Mouse (Mus musculus) forebrain, embryonic 10.5 days (tissue): ENCODE results near the gene Mindy1. TPM values are rescaled to one million over a fixed set of nuclear protein-coding genes. Genes with fewer than 3 reads are reported as not detected.

ENCODE experiments used
- DNase-seq: peaks from one replicate; pipeline ENCODE4 v3.0.0-alpha.2; 2017; ENCODE audit warnings: low spot score; ENCODE audit errors: extremely low spot score
- H3K27ac ChIP-seq: fragments of 300-500 bp; sonication (generic); 2 replicates; pipeline ENCODE4 v1.5.1; 2016; ENCODE audit warnings: mild to moderate bottlenecking
- H3K27me3 ChIP-seq: fragments of 300-500 bp; sonication (generic); 2 replicates; pipeline ENCODE4 v1.6.1; 2016; ENCODE audit warnings: mild to moderate bottlenecking; ENCODE audit not compliant: poor library complexity, severe bottlenecking
- H3K36me3 ChIP-seq: fragments of 300-500 bp; sonication (generic); replicated peaks from 2 replicates; pipeline ENCODE4 v1.6.1; 2016; ENCODE audit warnings: mild to moderate bottlenecking, moderate library complexity
- H3K4me1 ChIP-seq: fragments of 300-500 bp; sonication (generic); 2 replicates; pipeline ENCODE4 v1.6.1; 2016
- H3K4me3 ChIP-seq: fragments of 300-500 bp; sonication (generic); 2 replicates; pipeline ENCODE4 v1.5.1; 2016; ENCODE audit warnings: mild to moderate bottlenecking, moderate library complexity
- H3K9me3 ChIP-seq: fragments of 300-500 bp; sonication (generic); 2 replicates; pipeline ENCODE4 v1.6.1; 2016; ENCODE audit warnings: mild to moderate bottlenecking, moderate library complexity
- WGBS: fragments of 180-500 bp; shearing (Covaris S2); methylation state at CpG from one replicate; pipeline ENCODE4 v1.1.7; 2016; 5-methylcytosine and 5-hydroxymethylcytosine counted together
- polyA plus RNA-seq: library from polyadenylated mRNA; unstranded; fragments of >200 nt; fragmentation: Nextera tagmentation; extraction: Ambion mirVana; gene quantifications from 2 replicates; pipeline ENCODE4 v1.2.1, GENCODE M21; 2016

The Mindy1 gene
- polyA plus RNA-seq: 27.2 and 27.9 TPM in 2 replicates

- Histone ChIP-seq H3K36me3 (0 out of 2 replicates have a peak, but pooled peaks cover 3% of the 10 kb centered on the region), H3K27me3 (no peaks in the 10 kb centered on the region), H3K4me3 (peak within 1 kb of the TSS; percentile 71), H3K27ac (peak within 1 kb of the TSS; percentile 94), H3K4me1 (peaks cover 33% of the 10 kb centered on the region), H3K9me3 (no peaks in the 10 kb centered on the region)
- WGBS: under 1% methylated on average over 53 of the region's 53 CpGs
- peak; percentile 97 for DNase-seq
Observed at GRCm38 (mm10) chr3:95281216-95282126, at the start of gene Mindy1, which contains the start of gene Prune1. TSS of gene Mindy1 (plus strand) at chr3:95281345. TSS of gene Prune1 (minus strand) at chr3:95282076.

GRCm38 (mm10) chr3:95232771-95233170, 48.4 kb upstream of the Mindy1 start:
- H3K4me1 ChIP-seq: peaks cover 50% of the 10 kb centered on the region
- no peak overlapping the region for H3K27ac ChIP-seq
- H3K4me3 ChIP-seq: no peak overlapping the region
- DNase-seq: no peak
- H3K36me3 ChIP-seq: peaks cover 67% of the 10 kb centered on the region
- H3K27me3 ChIP-seq: no peaks in the 10 kb centered on the region
- H3K9me3 ChIP-seq: no peaks in the 10 kb centered on the region
- WGBS: 91% methylated on average over 7 of the region's 7 CpGs

GRCm38 (mm10) chr3:95233303-95233980, 47.7 kb upstream of the Mindy1 start:
- peaks cover 74% of the 10 kb centered on the region for H3K36me3 ChIP-seq
- no peaks in the 10 kb centered on the region for H3K27me3 ChIP-seq
- 93% methylated on average over 16 of the region's 16 CpGs for WGBS
- 0 out of 2 replicates have a peak, but pooled peaks cover 3% of the 10 kb centered on the region for H3K9me3 ChIP-seq
- no peak overlapping the region for H3K4me3 ChIP-seq
- peaks cover 50% of the 10 kb centered on the region for H3K4me1 ChIP-seq
- H3K27ac ChIP-seq: no peak overlapping the region
- no peak for DNase-seq

- Histone ChIP-seq H3K27me3 (no peaks in the 10 kb centered on the region), H3K4me3 (peak overlapping the region; percentile 10; the same call in 1 of the 2 replicates), H3K27ac (no peak overlapping the region), H3K9me3 (0 out of 2 replicates have a peak, but pooled peaks cover 3% of the 10 kb centered on the region), H3K4me1 (peaks cover 37% of the 10 kb centered on the region), H3K36me3 (peaks cover 84% of the 10 kb centered on the region)
- 60% methylated on average over 23 of the region's 23 CpGs for WGBS
- DNase-seq: no peak
Observed at GRCm38 (mm10) chr3:95235386-95236301, 45.5 kb upstream of the Mindy1 start.

GRCm38 (mm10) chr3:95237541-95238099, 43.5 kb upstream of the Mindy1 start:
- no peak overlapping the region for H3K4me3 ChIP-seq
- H3K27ac ChIP-seq: no peak overlapping the region
- DNase-seq: no peak
- no peaks in the 10 kb centered on the region; the same call in 1 of the 2 replicates for H3K27me3 ChIP-seq
- WGBS: 92% methylated on average over 8 of the region's 8 CpGs
- H3K9me3 ChIP-seq: 0 out of 2 replicates have a peak, but pooled peaks cover 3% of the 10 kb centered on the region
- H3K36me3 ChIP-seq: peaks cover 67% of the 10 kb centered on the region
- peaks cover 27% of the 10 kb centered on the region for H3K4me1 ChIP-seq

- Histone ChIP-seq H3K27ac (no peak overlapping the region), H3K4me3 (no peak overlapping the region), H3K9me3 (0 out of 2 replicates have a peak, but pooled peaks cover 3% of the 10 kb centered on the region), H3K27me3 (no peaks in the 10 kb centered on the region; the same call in 1 of the 2 replicates), H3K36me3 (peaks cover 53% of the 10 kb centered on the region), H3K4me1 (peaks cover 27% of the 10 kb centered on the region)
- WGBS: 86% methylated on average over 6 of the region's 6 CpGs
- DNase-seq: no peak
Observed at GRCm38 (mm10) chr3:95239022-95239421, 42.1 kb upstream of the Mindy1 start.

- Histone ChIP-seq H3K36me3 (peaks cover 44% of the 10 kb centered on the region), H3K4me1 (peaks cover 19% of the 10 kb centered on the region), H3K27me3 (no peaks in the 10 kb centered on the region; the same call in 1 of the 2 replicates), H3K27ac (no peak overlapping the region), H3K4me3 (no peak overlapping the region), H3K9me3 (0 out of 2 replicates have a peak, but pooled peaks cover 3% of the 10 kb centered on the region)
- DNase-seq: no peak
- WGBS: 89% methylated on average over 12 of the region's 12 CpGs
Observed at GRCm38 (mm10) chr3:95239971-95240370, 41.2 kb upstream of the Mindy1 start.

GRCm38 (mm10) chr3:95240900-95241299, 40.2 kb upstream of the Mindy1 start:
- 27% methylated on average over 17 of the region's 17 CpGs for WGBS
- peak overlapping the region; percentile 56; the same call in 1 of the 2 replicates for H3K27ac ChIP-seq
- 0 out of 2 replicates have a peak overlapping the region, but pooled peaks have one; percentile 9 for H3K4me3 ChIP-seq
- H3K9me3 ChIP-seq: 0 out of 2 replicates have a peak, but pooled peaks cover 3% of the 10 kb centered on the region
- peaks cover 43% of the 10 kb centered on the region for H3K36me3 ChIP-seq
- peaks cover 10% of the 10 kb centered on the region for H3K4me1 ChIP-seq
- no peak for DNase-seq
- no peaks in the 10 kb centered on the region; the same call in 1 of the 2 replicates for H3K27me3 ChIP-seq

GRCm38 (mm10) chr3:95241498-95241897, 39.6 kb upstream of the Mindy1 start, which contains the start of gene Gm128:
TSS of gene Gm128 (minus strand) at chr3:95241598.
- Histone ChIP-seq H3K4me1 (peaks cover 7% of the 10 kb centered on the region), H3K27ac (peak within 1 kb of the TSS; percentile 56; the same call in 1 of the 2 replicates), H3K27me3 (no peaks in the 10 kb centered on the region; the same call in 1 of the 2 replicates), H3K4me3 (0 out of 2 replicates have a peak within 1 kb of the TSS, but pooled peaks have one; percentile 9), H3K9me3 (0 out of 2 replicates have a peak, but pooled peaks cover 3% of the 10 kb centered on the region), H3K36me3 (peaks cover 37% of the 10 kb centered on the region)
- WGBS: 79% methylated on average over 7 of the region's 7 CpGs
- DNase-seq: no peak

GRCm38 (mm10) chr3:95243086-95243485, 38.1 kb upstream of the Mindy1 start:
- WGBS: 86% methylated on average over 2 of the region's 2 CpGs
- 0 out of 2 replicates have a peak, but pooled peaks cover under 1% of the 10 kb centered on the region for H3K9me3 ChIP-seq
- DNase-seq: no peak
- no peaks in the 10 kb centered on the region; the same call in 1 of the 2 replicates for H3K27me3 ChIP-seq
- no peak overlapping the region for H3K4me3 ChIP-seq
- H3K4me1 ChIP-seq: peaks cover 7% of the 10 kb centered on the region
- H3K27ac ChIP-seq: no peak overlapping the region
- peaks cover 23% of the 10 kb centered on the region for H3K36me3 ChIP-seq

- no peak overlapping the region for H3K4me3 ChIP-seq
- H3K27ac ChIP-seq: no peak overlapping the region
- no peaks in the 10 kb centered on the region for H3K9me3 ChIP-seq
- peaks cover 10% of the 10 kb centered on the region for H3K36me3 ChIP-seq
- WGBS: 88% methylated on average over 5 of the region's 5 CpGs
- no peaks in the 10 kb centered on the region for H3K4me1 ChIP-seq
- no peak for DNase-seq
- no peaks in the 10 kb centered on the region; the same call in 1 of the 2 replicates for H3K27me3 ChIP-seq
Observed at GRCm38 (mm10) chr3:95246465-95247231, 34.5 kb upstream of the Mindy1 start.
